ENCODE assay signal across 19 mouse cellular contexts in genomic region chr16:35741621-35742020, GRCm38 (mm10). TPM values are rescaled to one million over a fixed set of nuclear protein-coding genes. Genes with fewer than 3 reads are reported as not detected.
DNase-seq lines count a peak whose midpoint lies in the region; TF ChIP-seq lines count a peak whose summit lies in the region.
"Had no signal": no experiment of that assay in that cellular context is flagged by ENCODE, and none has a peak within 500 bp of the region (broad histone marks: within the 10 kb centered on the region; RNA-seq: fewer than 3 reads in every experiment).

No protein-coding gene starts in this region.

- H3K4me1 ChIP-seq in cerebellum, adult 2 months (ENCODE audit: control insufficient read depth, insufficient read depth, low read length) = peaks cover 10% of the 10 kb centered on the region

- H3K27ac ChIP-seq in cerebellum, adult 2 months (ENCODE audit: insufficient read depth, low read length) = no peak overlapping the region
- H3K27ac ChIP-seq: embryonic facial prominence, embryonic 10.5 days; forebrain, embryonic 13.5 days; hindbrain, embryonic 15.5 days had no signal

- peak; percentile 31 for DNase-seq in CD4-positive, CD25-positive, alpha-beta regulatory T cell, adult 2 months (ENCODE audit: low read depth, low spot score)
- DNase-seq in T-cell, adult 2 months (ENCODE audit: low spot score) = peak; percentile 62
- peak; percentile 64 for DNase-seq in thymus, postnatal 0 days (ENCODE audit: low spot score)
- peak; percentile 36 to 65 for DNase-seq in thymus, postnatal 36 days
- no peak for DNase-seq in urinary bladder, postnatal 25 days (ENCODE audit: low spot score)
- DNase-seq in embryo, embryonic 10 days (ENCODE audit: low spot score) = no peak
- DNase-seq in cerebellum, adult 2 months = no peak
- DNase-seq: adrenal gland, adult 8-10 months; adrenal gland, postnatal 36 days; cerebellum, adult 8-10 months; cerebellum, postnatal 14 days; forebrain, postnatal 0 days; gastrocnemius, postnatal 10 days had no signal

- no peak for TF ChIP-seq CTCF in cerebellum, adult 2 months (IDR thresholded peaks at IDR 0.05; ENCODE audit: borderline replicate concordance, insufficient read depth, low read depth, low read length)

- no peak overlapping the region for H3K4me3 ChIP-seq in cerebellum, adult 2 months (replicated peaks; ENCODE audit: insufficient read depth, low read depth, low read length)
- H3K4me3 ChIP-seq: embryonic facial prominence, embryonic 10.5 days; forebrain, embryonic 13.5 days; heart, embryonic 12.5 days; hindbrain, embryonic 15.5 days had no signal

- TF ChIP-seq POLR2A in cerebellum, adult 2 months (IDR thresholded peaks at IDR 0.05; ENCODE audit: borderline replicate concordance, insufficient read depth, low read length) = no peak

- WGBS in cerebellum, adult 2 months = 94% methylated on average over 5 of the region's 5 CpGs

- no peaks in the 10 kb centered on the region for H3K27me3 ChIP-seq in cerebellum, adult 2 months (ENCODE audit: control insufficient read depth, insufficient read depth, low read length)
- H3K27me3 ChIP-seq: CH12.LX; forebrain, embryonic 13.5 days; heart, embryonic 12.5 days; hindbrain, embryonic 15.5 days; Patski had no signal

RNA-seq across cellular contexts. Expression of gene Dirc2, which starts 27.5 kb away (rescaled TPM):
- polyA plus RNA-seq in thymus, postnatal 0 days (2015; fragmentation: Nextera tagmentation; extraction: Ambion mirVana) = 10.6 and 11.4 TPM in 2 replicates
- polyA plus RNA-seq in cerebellum, adult 2 months (2012; rRNA removed) = 56.8 and 57.3 TPM in 2 replicates

RNA-seq across cellular contexts. Expression of gene Hspbap1, which starts 28.6 kb away (rescaled TPM):
- 17.1 and 18.5 TPM in 2 replicates for polyA plus RNA-seq in thymus, postnatal 0 days (2015; fragmentation: Nextera tagmentation; extraction: Ambion mirVana)
- 5.7 and 6.1 TPM in 2 replicates for polyA plus RNA-seq in cerebellum, adult 2 months (2012; rRNA removed)

Comparison
In these comparisons a context has a peak if more than half of its experiments do, and no peak if none do; other contexts are left out.
1. DNase-seq: peak in CD4-positive, CD25-positive, alpha-beta regulatory T cell, adult 2 months (single experiment), T-cell, adult 2 months (single experiment), thymus, postnatal 0 days (single experiment) and thymus, postnatal 36 days (2 of 2); none in urinary bladder, postnatal 25 days (single experiment), embryo, embryonic 10 days (single experiment) and cerebellum, adult 2 months (0 of 2).